Mouse (Mus musculus) lung, postnatal 0 days (tissue): ENCODE results near the gene Map2.

ENCODE experiments used
- CTCF ChIP-seq: IDR thresholded peaks from 2 replicates; pipeline ENCODE4 v1.5.1; 2016; ENCODE audit warnings: antibody characterized with exemption, mild to moderate bottlenecking
- EP300 ChIP-seq: IDR thresholded peaks from 2 replicates; pipeline ENCODE4 v1.6.1; 2016; ENCODE audit warnings: antibody characterized with exemption, mild to moderate bottlenecking, control low read depth

- TF ChIP-seq CTCF, result no peak
- no peak for TF ChIP-seq EP300
These were observed 76.7 kb downstream of the Map2 start for GRCm38 (mm10) chr1:66251649-66252332.
